Mouse (Mus musculus) activated CD4-positive, CD25-positive, alpha-beta regulatory T cell, adult 9 weeks (primary cell): ENCODE results near the gene Clca4a. TPM values are rescaled to one million over a fixed set of nuclear protein-coding genes. Genes with fewer than 3 reads are reported as not detected.

Experiments used
- polyA plus RNA-seq: library from polyadenylated mRNA; unstranded; fragments of 100-300 nt; shearing (Covaris generic); gene quantifications from one replicate; pipeline ENCODE4 v1.2.1, GENCODE M21; 2017

Gene Clca4a
- not detected for polyA plus RNA-seq

GRCm38 (mm10) chr3:144974945-144975344, at the start of gene Clca4a:
Gene Clca4a, minus strand, starts transcription at chr3:144975045.

GRCm38 (mm10) chr3:144932335-144932734, 42.5 kb downstream of the Clca4a start, which contains the start of gene Clca4b:
Gene Clca4b, minus strand, starts transcription at chr3:144932529.

Other genes with a start within 250 kb of the Clca4a start
- not detected for gene Clca3a1, start 214.1 kb downstream of the Clca4a start, polyA plus RNA-seq
- gene Clca3a2, start 155.6 kb downstream of the Clca4a start, polyA plus RNA-seq: not detected
- gene Clca3b, start 125.7 kb downstream of the Clca4a start, polyA plus RNA-seq: not detected
- gene Clca4b, start 42.5 kb downstream of the Clca4a start, polyA plus RNA-seq: not detected
- gene Clca1, start 57.7 kb upstream of the Clca4a start, polyA plus RNA-seq: not detected
- gene Clca2, start 124.4 kb upstream of the Clca4a start, polyA plus RNA-seq: not detected
- gene Odf2l, start 143.5 kb upstream of the Clca4a start, polyA plus RNA-seq: 9.1 TPM